Mouse (Mus musculus): ENCODE data around the gene Ggct. TPM values are rescaled to one million over a fixed set of nuclear protein-coding genes. Genes with fewer than 3 reads are reported as not detected.

Ggct gene
- polyA plus RNA-seq, 2 experiments, result 1.1 to 4.4 TPM

DNA sequence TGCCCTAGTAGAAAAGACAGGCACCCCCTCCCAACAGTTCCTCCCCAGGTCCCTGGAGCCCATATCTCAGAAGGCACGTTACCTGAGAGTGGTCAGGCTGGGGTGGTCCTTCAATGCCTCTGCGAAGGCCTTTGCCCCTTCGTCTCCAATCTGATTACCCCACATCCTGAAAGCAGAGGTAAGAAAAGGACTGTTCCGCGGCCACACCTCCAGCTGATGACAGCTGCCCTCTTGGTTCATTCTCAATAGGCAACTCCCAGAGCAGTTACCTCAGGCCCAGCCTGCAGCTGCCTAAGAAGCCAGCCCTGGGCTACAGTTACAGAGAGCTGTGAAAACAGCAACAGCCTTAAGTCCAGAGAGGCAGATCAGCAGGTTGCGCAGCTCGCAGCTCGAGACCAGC, 58.4 kb downstream of the Ggct start:
- ATAC-seq (ENCODE audit: insufficient read depth) (no peak), DNase-seq (ENCODE audit: low read depth in 3 of 3, low spot score in 3 of 3) (no peak)
- Histone ChIP-seq H3K4me1 (replicated peaks; ENCODE audit: control insufficient read depth in 2 of 2, insufficient read depth in 2 of 2, low read length in 1 of 2) (no peaks in the 10 kb centered on the region), H3K9me3 (ENCODE audit: control insufficient read depth, low read length) (no peaks in the 10 kb centered on the region), H3K27me3 (ENCODE audit: control insufficient read depth, insufficient read depth, low read length) (no peaks in the 10 kb centered on the region), H3K27ac (no peak overlapping the region), H3K4me3 (ENCODE audit: insufficient read depth in 1 of 2, low read depth in 2 of 2, low read length in 2 of 2) (no peak overlapping the region), H3K9ac (replicated peaks) (no peak overlapping the region), H3K36me3 (replicated peaks; ENCODE audit: control insufficient read depth, insufficient read depth, low read depth) (no peaks in the 10 kb centered on the region), H3K4me2 (ENCODE audit: low read depth) (no peak overlapping the region)
- 55% methylated on average over 8 of the region's 8 CpGs for WGBS (ENCODE audit: insufficient replicate concordance)
- TF ChIP-seq EP300 (IDR thresholded peaks at IDR 0.05; ENCODE audit: low read depth) (no peak), CTCF (IDR thresholded peaks at IDR 0.05; ENCODE audit: low read depth) (no peak)

DNA sequence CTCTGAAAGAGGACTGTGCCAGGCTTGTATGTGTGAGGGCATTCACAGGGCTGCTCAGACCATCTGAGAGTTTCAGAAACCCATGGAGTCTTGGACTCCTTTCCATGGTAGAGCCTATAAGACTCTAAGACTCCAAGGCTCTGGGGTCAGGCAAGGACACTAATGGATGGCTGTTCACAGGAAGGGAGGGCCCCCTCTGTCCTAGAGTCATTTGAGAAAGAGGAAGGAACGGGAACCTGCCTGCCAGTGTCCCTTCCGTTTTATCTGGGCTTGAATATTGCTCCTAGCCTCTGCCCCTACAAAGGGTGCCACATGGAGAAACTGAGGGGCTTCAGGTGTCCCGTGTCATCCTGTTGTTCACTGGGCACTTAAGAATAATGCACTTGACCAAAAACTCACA, 58.9 kb downstream of the Ggct start:
- no peak for TF ChIP-seq CTCF (IDR thresholded peaks at IDR 0.05; ENCODE audit: low read depth)
- TF ChIP-seq EP300 (IDR thresholded peaks at IDR 0.05; ENCODE audit: low read depth), result no peak
- DNase-seq (ENCODE audit: low read depth in 3 of 3, low spot score in 3 of 3), result no peak
- Histone ChIP-seq H3K36me3 (replicated peaks; ENCODE audit: control insufficient read depth, insufficient read depth, low read depth) (no peaks in the 10 kb centered on the region), H3K9ac (replicated peaks) (no peak overlapping the region), H3K27ac (no peak overlapping the region), H3K27me3 (ENCODE audit: control insufficient read depth, insufficient read depth, low read length) (no peaks in the 10 kb centered on the region), H3K4me3 (ENCODE audit: insufficient read depth in 1 of 2, low read depth in 2 of 2, low read length in 2 of 2) (no peak overlapping the region), H3K9me3 (ENCODE audit: control insufficient read depth, low read length) (no peaks in the 10 kb centered on the region), H3K4me2 (ENCODE audit: low read depth) (no peak overlapping the region), H3K4me1 (replicated peaks; ENCODE audit: control insufficient read depth in 2 of 2, insufficient read depth in 2 of 2, low read length in 1 of 2) (no peaks in the 10 kb centered on the region)
- WGBS (ENCODE audit: insufficient replicate concordance), result 20% methylated on average over 3 of the region's 3 CpGs
- no peak for ATAC-seq (ENCODE audit: insufficient read depth)

DNA sequence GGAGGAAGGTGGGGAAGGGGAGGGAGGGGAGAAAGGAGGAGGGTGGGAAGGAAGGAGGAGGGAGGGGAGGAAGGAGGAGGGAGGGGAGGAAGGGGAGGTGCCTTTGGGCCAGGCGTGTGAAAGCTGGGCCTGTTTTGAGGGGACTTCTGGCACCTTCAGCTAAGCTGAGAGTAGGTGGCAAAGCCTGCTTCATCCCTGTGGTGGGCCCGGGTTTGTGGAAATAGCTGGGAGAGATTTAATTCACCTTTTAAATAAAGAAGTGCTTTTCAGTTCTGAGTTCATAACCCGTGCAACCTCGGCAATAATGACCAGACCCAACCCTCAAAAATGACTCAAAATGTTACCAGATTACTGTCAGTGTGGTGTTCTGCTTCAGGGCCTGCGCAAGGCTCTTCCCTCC, 59.5 kb downstream of the Ggct start:
- Histone ChIP-seq H3K27ac (no peak overlapping the region), H3K9ac (replicated peaks) (no peak overlapping the region), H3K36me3 (replicated peaks; ENCODE audit: control insufficient read depth, insufficient read depth, low read depth) (no peaks in the 10 kb centered on the region), H3K4me3 (ENCODE audit: insufficient read depth in 1 of 2, low read depth in 2 of 2, low read length in 2 of 2) (no peak overlapping the region), H3K27me3 (ENCODE audit: control insufficient read depth, insufficient read depth, low read length) (no peaks in the 10 kb centered on the region), H3K4me1 (replicated peaks; ENCODE audit: control insufficient read depth in 2 of 2, insufficient read depth in 2 of 2, low read length in 1 of 2) (no peaks in the 10 kb centered on the region), H3K4me2 (ENCODE audit: low read depth) (no peak overlapping the region), H3K9me3 (ENCODE audit: control insufficient read depth, low read length) (no peaks in the 10 kb centered on the region)
- WGBS (ENCODE audit: insufficient replicate concordance), result 52% methylated on average over 5 of the region's 5 CpGs
- DNase-seq (ENCODE audit: low read depth in 3 of 3, low spot score in 3 of 3) (no peak), ATAC-seq (ENCODE audit: insufficient read depth) (no peak)
- TF ChIP-seq EP300 (IDR thresholded peaks at IDR 0.05; ENCODE audit: low read depth) (no peak), CTCF (IDR thresholded peaks at IDR 0.05; ENCODE audit: low read depth) (no peak)

Other genes starting within 250 kb of the Ggct start
- 2.5 and 3.3 TPM in 2 replicates for gene Znrf2, start 176.0 kb downstream of the Ggct start, polyA plus RNA-seq (2012; rRNA removed)
- 2.1 and 2.2 TPM in 2 replicates for gene Znrf2, start 176.0 kb downstream of the Ggct start, polyA plus RNA-seq (2014; fragmentation: Nextera tagmentation; extraction: Ambion mirVana)
- gene Nod1, start 20.3 kb downstream of the Ggct start, polyA plus RNA-seq (2012; rRNA removed), result 1.9 TPM in 2 replicates
- gene Nod1, start 20.3 kb downstream of the Ggct start, polyA plus RNA-seq (2014; fragmentation: Nextera tagmentation; extraction: Ambion mirVana), result 1.4 and 1.5 TPM in 2 replicates
- 29.4 and 50.9 TPM in 2 replicates for gene Gars, start 45.1 kb upstream of the Ggct start, polyA plus RNA-seq (2012; rRNA removed)
- 99.3 and 104 TPM in 2 replicates for gene Gars, start 45.1 kb upstream of the Ggct start, polyA plus RNA-seq (2014; fragmentation: Nextera tagmentation; extraction: Ambion mirVana)
- 0.73 and 0.80 TPM in 2 replicates for gene Crhr2, start 140.1 kb upstream of the Ggct start, polyA plus RNA-seq (2012; rRNA removed)
- gene Crhr2, start 140.1 kb upstream of the Ggct start, polyA plus RNA-seq (2014; fragmentation: Nextera tagmentation; extraction: Ambion mirVana), result 0.30 and 0.57 TPM in 2 replicates
- 0.04 and 0.13 TPM in 2 replicates for gene Inmt, start 182.1 kb upstream of the Ggct start, polyA plus RNA-seq (2012; rRNA removed)
- gene Inmt, start 182.1 kb upstream of the Ggct start, polyA plus RNA-seq (2014; fragmentation: Nextera tagmentation; extraction: Ambion mirVana), result 0.09 and 0.18 TPM in 2 replicates
- gene Mindy4, start 210.4 kb upstream of the Ggct start, polyA plus RNA-seq (2012; rRNA removed), result 0.58 and 1.2 TPM in 2 replicates
- 0.59 and 0.99 TPM in 2 replicates for gene Mindy4, start 210.4 kb upstream of the Ggct start, polyA plus RNA-seq (2014; fragmentation: Nextera tagmentation; extraction: Ambion mirVana)